Mouse (Mus musculus) lung, embryonic 15.5 days (tissue): Measurements from ENCODE around the gene Armc10. TPM values are rescaled to one million over a fixed set of nuclear protein-coding genes. Genes with fewer than 3 reads are reported as not detected.

Experiments used
- ATAC-seq: fragments of 200-750 bp; cut with Nextera tagmentation; 2 replicates; pipeline ENCODE4 v1.8.0; 2017; ENCODE audit warnings: moderate number of reproducible peaks, borderline replicate concordance; ENCODE audit not compliant: low FRiP score, low TSS enrichment; ENCODE audit errors: extremely low read depth
- H3K27ac ChIP-seq: fragments of 300-500 bp; sonication (generic); 2 replicates; pipeline ENCODE4 v1.5.1; 2015; ENCODE audit warnings: moderate library complexity, mild to moderate bottlenecking, inconsistent platforms
- H3K27me3 ChIP-seq: fragments of 300-500 bp; sonication (generic); 2 replicates; pipeline ENCODE4 v1.6.1; 2015; ENCODE audit warnings: inconsistent platforms
- H3K36me3 ChIP-seq: fragments of 300-500 bp; sonication (generic); 2 replicates; pipeline ENCODE4 v1.6.1; 2015; ENCODE audit warnings: inconsistent platforms
- H3K4me1 ChIP-seq: fragments of 300-500 bp; sonication (generic); 2 replicates; pipeline ENCODE4 v1.6.1; 2015; ENCODE audit warnings: inconsistent platforms
- H3K4me2 ChIP-seq: fragments of 300-500 bp; sonication (generic); 2 replicates; pipeline ENCODE4 v1.6.1; 2015; ENCODE audit warnings: inconsistent platforms, mild to moderate bottlenecking, moderate library complexity
- H3K4me3 ChIP-seq: fragments of 300-500 bp; sonication (generic); 2 replicates; pipeline ENCODE4 v1.5.1; 2015; ENCODE audit warnings: mild to moderate bottlenecking, inconsistent platforms
- H3K9ac ChIP-seq: fragments of 300-500 bp; sonication (generic); 2 replicates; pipeline ENCODE4 v1.6.1; 2015; ENCODE audit warnings: inconsistent platforms
- H3K9me3 ChIP-seq: fragments of 300-500 bp; sonication (generic); 2 replicates; pipeline ENCODE4 v1.6.1; 2016; ENCODE audit warnings: inconsistent platforms
- WGBS: fragments of 180-500 bp; shearing (Covaris S2); methylation state at CpG from one replicate; pipeline ENCODE4 v1.1.7; 2015; 5-methylcytosine and 5-hydroxymethylcytosine counted together
- polyA plus RNA-seq: library from polyadenylated mRNA; unstranded; fragments of >200 nt; fragmentation: Nextera tagmentation; extraction: Ambion mirVana; gene quantifications from 2 replicates; pipeline ENCODE4 v1.2.1, GENCODE M21; 2015

The Armc10 gene
- polyA plus RNA-seq, 1 experiment from 2014 or later = 42.8 TPM

- Histone ChIP-seq H3K9me3 (no peaks in the 10 kb centered on the region), H3K27ac (peak overlapping the region; percentile 80), H3K27me3 (no peaks in the 10 kb centered on the region), H3K4me3 (peak overlapping the region; percentile 78), H3K9ac (0 out of 2 replicates have a peak overlapping the region, but pooled peaks have one; percentile 3), H3K4me2 (peak overlapping the region; percentile 77), H3K36me3 (peaks cover 14% of the 10 kb centered on the region), H3K4me1 (peaks cover 12% of the 10 kb centered on the region)
- no peak for ATAC-seq
- 10% methylated on average over 14 of the region's 14 CpGs for WGBS
Observed at GRCm38 (mm10) chr5:21644891-21645438, 648 bp upstream of the Armc10 start.

- peaks cover 12% of the 10 kb centered on the region for H3K4me1 ChIP-seq
- H3K9me3 ChIP-seq = no peaks in the 10 kb centered on the region
- peak overlapping the region; percentile 77 for H3K4me2 ChIP-seq
- ATAC-seq = no peak
- no peaks in the 10 kb centered on the region for H3K27me3 ChIP-seq
- peak overlapping the region; percentile 90 for H3K27ac ChIP-seq
- H3K36me3 ChIP-seq = peaks cover 25% of the 10 kb centered on the region
- peak overlapping the region; percentile 68 for H3K9ac ChIP-seq
- H3K4me3 ChIP-seq = peak overlapping the region; percentile 78
- WGBS = 1% methylated on average over 25 of the region's 25 CpGs
Observed at GRCm38 (mm10) chr5:21646133-21646491, 499 bp downstream of the Armc10 start.

- Histone ChIP-seq H3K4me2 (no peak overlapping the region), H3K36me3 (peaks cover 54% of the 10 kb centered on the region), H3K9ac (no peak overlapping the region), H3K4me3 (no peak overlapping the region), H3K9me3 (no peaks in the 10 kb centered on the region), H3K27me3 (no peaks in the 10 kb centered on the region), H3K4me1 (peaks cover 4% of the 10 kb centered on the region), H3K27ac (no peak overlapping the region)
- ATAC-seq = no peak
- WGBS = 65% methylated on average over 2 of the region's 2 CpGs
Observed at GRCm38 (mm10) chr5:21650736-21651135, 5.1 kb downstream of the Armc10 start.

- Histone ChIP-seq H3K4me2 (no peak overlapping the region), H3K27ac (no peak overlapping the region), H3K9ac (no peak overlapping the region), H3K4me1 (peaks cover 4% of the 10 kb centered on the region), H3K9me3 (no peaks in the 10 kb centered on the region), H3K36me3 (peaks cover 58% of the 10 kb centered on the region), H3K4me3 (no peak overlapping the region), H3K27me3 (no peaks in the 10 kb centered on the region)
- ATAC-seq = no peak
- 71% methylated on average over 7 of the region's 7 CpGs for WGBS
Observed at GRCm38 (mm10) chr5:21651885-21652612, 6.4 kb downstream of the Armc10 start.

DNA sequence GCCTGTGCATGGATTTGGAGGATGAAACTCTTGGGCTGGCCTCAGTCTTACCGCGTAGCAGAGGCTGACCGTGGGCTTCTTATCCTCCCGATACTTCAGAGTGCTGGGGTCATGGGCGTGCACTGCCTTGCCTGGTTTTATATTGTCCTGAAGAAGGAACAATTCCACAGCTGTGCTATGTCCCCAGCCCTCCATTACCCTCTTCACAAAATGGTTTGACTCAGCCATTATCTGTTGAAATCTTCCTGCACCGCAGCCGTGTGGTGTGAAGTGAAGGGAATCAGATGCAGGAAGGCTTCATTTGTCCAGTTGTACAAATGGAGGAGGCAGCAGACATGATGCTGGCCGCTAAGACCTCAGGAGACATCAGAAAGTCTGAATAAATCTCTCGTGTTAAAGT is 11.3 kb downstream of the Armc10 start:
- peaks cover 12% of the 10 kb centered on the region for H3K4me1 ChIP-seq
- ATAC-seq = peak; percentile 89
- H3K4me3 ChIP-seq = no peak overlapping the region
- H3K27ac ChIP-seq = peak overlapping the region; percentile 47; the same call in 1 of the 2 replicates
- peaks cover 46% of the 10 kb centered on the region for H3K36me3 ChIP-seq
- H3K9ac ChIP-seq = no peak overlapping the region
- WGBS = 60% methylated on average over 9 of the region's 9 CpGs
- no peak overlapping the region for H3K4me2 ChIP-seq
- H3K9me3 ChIP-seq = no peaks in the 10 kb centered on the region
- H3K27me3 ChIP-seq = no peaks in the 10 kb centered on the region

- no peak overlapping the region for H3K9ac ChIP-seq
- no peak overlapping the region for H3K27ac ChIP-seq
- ATAC-seq = no peak
- H3K36me3 ChIP-seq = peaks cover 36% of the 10 kb centered on the region
- no peak overlapping the region for H3K4me3 ChIP-seq
- H3K4me1 ChIP-seq = peaks cover 12% of the 10 kb centered on the region
- WGBS = 88% methylated on average over 6 of the region's 6 CpGs
- no peak overlapping the region for H3K4me2 ChIP-seq
- H3K9me3 ChIP-seq = no peaks in the 10 kb centered on the region
- no peaks in the 10 kb centered on the region for H3K27me3 ChIP-seq
Observed at GRCm38 (mm10) chr5:21658038-21658437, 12.4 kb downstream of the Armc10 start.

DNA sequence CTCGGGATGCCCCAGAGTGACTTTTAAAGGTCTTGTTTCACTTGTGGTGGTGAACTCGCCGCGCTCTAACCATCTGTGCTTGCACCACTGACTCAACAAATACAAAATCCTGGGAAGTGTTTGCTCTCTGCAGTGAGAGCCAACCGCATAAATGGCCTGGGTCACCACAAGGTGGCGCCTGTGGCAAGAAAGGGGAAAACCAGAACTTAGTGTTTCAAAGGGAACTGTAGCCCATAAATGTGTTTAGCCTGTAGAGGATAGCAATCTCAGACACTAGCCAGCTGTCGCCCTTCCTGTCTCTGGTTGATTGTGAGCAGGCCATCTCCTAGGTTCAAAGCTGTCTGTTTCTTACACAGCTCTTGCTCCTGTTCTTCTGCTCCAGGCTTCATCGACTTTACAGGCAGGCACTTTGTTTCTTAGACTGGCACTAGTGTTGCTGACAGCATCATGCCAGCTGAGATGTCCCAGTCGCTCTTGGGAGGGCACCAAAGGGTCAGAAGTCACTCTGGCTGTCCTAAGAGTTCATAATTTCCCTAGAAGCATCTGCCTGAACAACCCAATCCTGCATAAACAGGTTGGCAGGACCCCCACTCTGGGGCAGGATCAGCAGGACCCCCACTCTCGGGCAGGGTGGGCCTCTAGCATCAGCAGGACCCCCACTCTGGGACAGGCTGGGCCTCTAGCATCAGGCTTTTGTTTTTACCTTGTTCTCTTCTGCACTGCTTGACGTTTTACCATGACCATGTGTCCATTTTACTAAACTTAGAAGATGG is 13.2 kb downstream of the Armc10 start:
- H3K4me3 ChIP-seq = no peak overlapping the region
- H3K27ac ChIP-seq = no peak overlapping the region
- H3K4me2 ChIP-seq = no peak overlapping the region
- H3K9ac ChIP-seq = no peak overlapping the region
- H3K36me3 ChIP-seq = peaks cover 34% of the 10 kb centered on the region
- peak; percentile 17; the same call in 1 of the 2 replicates for ATAC-seq
- peaks cover 12% of the 10 kb centered on the region for H3K4me1 ChIP-seq
- 47% methylated on average over 11 of the region's 11 CpGs for WGBS
- H3K27me3 ChIP-seq = no peaks in the 10 kb centered on the region
- H3K9me3 ChIP-seq = no peaks in the 10 kb centered on the region

DNA sequence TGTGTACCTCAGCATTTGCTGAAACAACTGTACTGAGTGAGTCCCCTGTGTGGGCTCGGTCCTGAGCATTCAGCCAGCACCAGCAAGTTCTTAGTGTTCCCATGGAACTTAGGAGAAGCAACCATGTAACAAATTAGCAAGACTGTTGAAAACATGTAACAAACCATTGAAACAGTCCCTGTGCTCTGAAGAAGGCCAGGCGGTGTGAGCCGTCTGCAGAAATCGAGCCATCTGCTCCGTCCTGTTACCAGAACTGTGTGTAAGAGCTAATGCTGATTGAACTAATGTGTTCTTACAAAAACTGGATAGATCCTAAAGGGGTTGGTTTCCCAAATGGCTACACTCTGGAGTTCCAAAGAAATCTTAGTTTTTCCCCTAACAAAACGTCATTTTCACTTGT is 15.2 kb downstream of the Armc10 start:
- Histone ChIP-seq H3K9me3 (no peaks in the 10 kb centered on the region), H3K27me3 (no peaks in the 10 kb centered on the region), H3K36me3 (peaks cover 33% of the 10 kb centered on the region), H3K4me2 (no peak overlapping the region), H3K4me3 (no peak overlapping the region), H3K27ac (no peak overlapping the region), H3K4me1 (peaks cover 12% of the 10 kb centered on the region), H3K9ac (no peak overlapping the region)
- WGBS = 79% methylated on average over 6 of the region's 6 CpGs
- no peak for ATAC-seq

DNA sequence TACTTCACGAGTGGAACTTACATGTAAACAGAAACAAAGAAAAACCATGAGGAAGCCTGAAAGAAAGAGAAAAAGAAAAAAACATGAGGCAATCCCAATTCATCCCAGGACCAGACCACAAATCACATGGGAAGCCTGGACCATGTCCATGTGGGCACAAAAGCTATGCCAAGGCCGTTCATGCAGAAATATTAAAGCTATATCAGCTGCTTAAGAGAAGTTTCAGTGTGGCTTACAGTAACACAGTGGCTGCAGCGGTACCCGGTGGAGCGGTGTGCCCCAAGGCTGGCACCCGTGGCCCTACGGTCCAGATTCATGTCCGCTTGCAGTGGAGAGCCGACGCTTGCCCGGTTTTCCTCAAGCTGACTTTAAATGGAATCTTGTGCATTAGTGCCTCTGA is 17.5 kb downstream of the Armc10 start:
- 90% methylated on average over 11 of the region's 11 CpGs for WGBS
- no peak for ATAC-seq
- no peak overlapping the region for H3K27ac ChIP-seq
- H3K4me1 ChIP-seq = peaks cover 18% of the 10 kb centered on the region
- H3K9ac ChIP-seq = no peak overlapping the region
- peaks cover 27% of the 10 kb centered on the region for H3K36me3 ChIP-seq
- no peak overlapping the region for H3K4me3 ChIP-seq
- no peaks in the 10 kb centered on the region for H3K27me3 ChIP-seq
- H3K9me3 ChIP-seq = no peaks in the 10 kb centered on the region
- no peak overlapping the region for H3K4me2 ChIP-seq

DNA sequence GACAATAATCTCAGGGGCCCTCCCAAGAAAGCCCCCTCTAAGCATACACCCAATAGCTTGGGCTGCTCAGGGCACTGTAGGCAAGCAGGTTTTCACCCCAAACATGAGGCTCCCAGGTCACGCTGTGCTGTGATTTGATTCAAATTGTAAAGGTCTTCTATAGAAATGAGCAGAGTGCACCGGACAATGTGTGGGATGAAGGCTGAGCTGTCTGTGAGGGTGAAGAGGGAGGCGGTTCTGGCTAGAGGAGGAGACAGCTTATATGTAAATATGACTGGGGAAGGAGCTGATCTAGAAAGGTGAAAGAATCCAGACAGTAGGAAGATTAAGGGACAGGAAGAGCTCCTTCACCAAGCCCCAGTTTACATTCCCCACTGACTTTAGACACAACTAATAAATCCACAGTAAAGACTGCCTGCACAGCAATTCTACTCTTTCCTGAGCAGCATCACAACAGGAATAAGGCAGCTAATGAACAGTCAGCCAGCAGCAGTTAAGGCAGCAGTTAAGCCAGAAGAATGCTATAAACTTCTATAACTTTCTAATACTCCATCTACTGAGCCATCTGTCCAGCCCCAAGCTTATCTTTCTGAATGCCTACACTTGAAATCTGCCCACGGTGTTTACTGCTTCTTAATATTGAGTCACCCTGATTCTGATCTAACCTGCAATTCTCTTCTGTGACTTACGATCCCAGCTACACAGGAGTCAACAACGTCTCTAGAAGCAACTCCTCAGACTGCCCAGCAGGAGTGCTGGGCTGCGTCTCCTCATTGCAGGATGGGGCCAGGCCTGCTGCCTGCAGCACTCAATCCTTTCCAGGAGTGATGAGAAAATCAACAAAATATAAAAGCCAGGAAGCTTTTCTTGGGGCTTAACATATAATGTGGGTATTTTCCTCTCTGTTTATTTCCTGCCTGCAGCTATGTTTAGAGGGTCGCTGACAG is 21.9 kb downstream of the Armc10 start:
- H3K27me3 ChIP-seq = no peaks in the 10 kb centered on the region
- no peak overlapping the region for H3K9ac ChIP-seq
- ATAC-seq = no peak; the same call in 1 of the 2 replicates
- H3K36me3 ChIP-seq = peaks cover 10% of the 10 kb centered on the region
- H3K4me3 ChIP-seq = no peak overlapping the region
- WGBS = 42% methylated on average over 8 of the region's 8 CpGs
- H3K27ac ChIP-seq = no peak overlapping the region
- 0 out of 2 replicates have a peak, but pooled peaks cover 8% of the 10 kb centered on the region for H3K4me1 ChIP-seq
- H3K4me2 ChIP-seq = no peak overlapping the region
- no peaks in the 10 kb centered on the region for H3K9me3 ChIP-seq

DNA sequence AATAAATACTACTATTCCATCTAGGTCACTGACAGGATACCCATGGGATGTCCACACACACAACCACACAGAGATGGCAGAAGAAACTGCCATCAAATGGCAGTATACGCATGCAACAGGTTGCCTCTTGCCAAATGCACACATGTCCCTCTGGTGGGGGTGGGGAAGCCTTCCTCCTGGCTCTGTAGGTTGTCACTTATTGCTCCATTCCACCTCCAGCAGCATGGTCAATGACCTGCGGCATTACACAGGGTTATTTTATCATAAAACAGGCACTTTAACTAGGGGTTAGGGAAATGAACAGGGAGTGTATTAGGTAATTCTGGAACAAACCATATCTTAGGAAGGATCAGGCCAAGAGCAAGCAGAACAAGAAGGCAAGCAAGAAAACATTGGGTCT is 23.7 kb downstream of the Armc10 start:
- Histone ChIP-seq H3K9me3 (no peaks in the 10 kb centered on the region), H3K36me3 (0 out of 2 replicates have a peak, but pooled peaks cover under 1% of the 10 kb centered on the region), H3K4me3 (no peak overlapping the region), H3K9ac (no peak overlapping the region), H3K4me2 (no peak overlapping the region), H3K27ac (no peak overlapping the region), H3K27me3 (no peaks in the 10 kb centered on the region), H3K4me1 (peaks cover 13% of the 10 kb centered on the region; the same call in 1 of the 2 replicates)
- ATAC-seq = no peak
- WGBS = 93% methylated on average over 2 of the region's 2 CpGs
